Mouse (Mus musculus): ENCODE results near the gene Gm45837. TPM values are rescaled to one million over a fixed set of nuclear protein-coding genes. Genes with fewer than 3 reads are reported as not detected.

The Gm45837 gene
- polyA plus RNA-seq, 1 experiment from 2014 or later: 4.2 TPM

GRCm38 (mm10) chr7:101423970-101424369 lies 13.3 kb downstream of the Gm45837 start:
- ATAC-seq (replicated peaks; ENCODE audit: insufficient number of reproducible peaks, low FRiP score, low TSS enrichment, low read depth) (no peak), DNase-seq (ENCODE audit: low spot score) (no peak)
- no peak overlapping the region for H3K9ac ChIP-seq (replicated peaks; ENCODE audit: low read length)
- 79% methylated on average over 6 of the region's 6 CpGs for WGBS
- no peak overlapping the region for H3K27ac ChIP-seq (replicated peaks; ENCODE audit: low read depth, low read length)
- H3K36me3 ChIP-seq (replicated peaks; ENCODE audit: control insufficient read depth, insufficient read depth, low read depth, low read length): no peaks in the 10 kb centered on the region
- H3K4me1 ChIP-seq (ENCODE audit: control insufficient read depth, insufficient read depth, low read length): no peaks in the 10 kb centered on the region
- no peak overlapping the region for H3K4me2 ChIP-seq (ENCODE audit: low read depth, low read length)
- no peaks in the 10 kb centered on the region for H3K9me3 ChIP-seq (replicated peaks; ENCODE audit: control insufficient read depth, low read length)
- H3K4me3 ChIP-seq (ENCODE audit: low read depth, low read length): no peak overlapping the region
- H3K27me3 ChIP-seq (ENCODE audit: control insufficient read depth, insufficient read depth, low read length): no peaks in the 10 kb centered on the region

GRCm38 (mm10) chr7:101426692-101427091 lies 16.0 kb downstream of the Gm45837 start:
- WGBS: 64% methylated on average over 8 of the region's 8 CpGs
- H3K9me3 ChIP-seq (replicated peaks; ENCODE audit: control insufficient read depth, low read length): no peaks in the 10 kb centered on the region
- no peaks in the 10 kb centered on the region for H3K27me3 ChIP-seq (ENCODE audit: control insufficient read depth, insufficient read depth, low read length)
- ATAC-seq (replicated peaks; ENCODE audit: insufficient number of reproducible peaks, low FRiP score, low TSS enrichment, low read depth) (no peak), DNase-seq (ENCODE audit: low spot score) (no peak)
- H3K4me1 ChIP-seq (ENCODE audit: control insufficient read depth, insufficient read depth, low read length): no peaks in the 10 kb centered on the region
- no peak overlapping the region for H3K4me2 ChIP-seq (ENCODE audit: low read depth, low read length)
- no peak overlapping the region for H3K27ac ChIP-seq (replicated peaks; ENCODE audit: low read depth, low read length)
- no peak overlapping the region for H3K4me3 ChIP-seq (ENCODE audit: low read depth, low read length)
- no peaks in the 10 kb centered on the region for H3K36me3 ChIP-seq (replicated peaks; ENCODE audit: control insufficient read depth, insufficient read depth, low read depth, low read length)
- no peak overlapping the region for H3K9ac ChIP-seq (replicated peaks; ENCODE audit: low read length)

GRCm38 (mm10) chr7:101427736-101428135 lies 17.1 kb downstream of the Gm45837 start:
- no peak for ATAC-seq (replicated peaks; ENCODE audit: insufficient number of reproducible peaks, low FRiP score, low TSS enrichment, low read depth)
- Histone ChIP-seq H3K4me2 (ENCODE audit: low read depth, low read length) (no peak overlapping the region), H3K9ac (replicated peaks; ENCODE audit: low read length) (no peak overlapping the region), H3K36me3 (replicated peaks; ENCODE audit: control insufficient read depth, insufficient read depth, low read depth, low read length) (no peaks in the 10 kb centered on the region), H3K4me3 (ENCODE audit: low read depth, low read length) (no peak overlapping the region), H3K27ac (replicated peaks; ENCODE audit: low read depth, low read length) (no peak overlapping the region), H3K9me3 (replicated peaks; ENCODE audit: control insufficient read depth, low read length) (no peaks in the 10 kb centered on the region), H3K27me3 (ENCODE audit: control insufficient read depth, insufficient read depth, low read length) (no peaks in the 10 kb centered on the region), H3K4me1 (ENCODE audit: control insufficient read depth, insufficient read depth, low read length) (no peaks in the 10 kb centered on the region)
- 13% methylated on average over 2 of the region's 2 CpGs for WGBS
- peak; percentile 45 for DNase-seq (ENCODE audit: low spot score)

- Histone ChIP-seq H3K27me3 (ENCODE audit: control insufficient read depth, insufficient read depth, low read length) (no peaks in the 10 kb centered on the region; the same call in 1 of the 2 replicates), H3K36me3 (replicated peaks; ENCODE audit: control insufficient read depth, insufficient read depth, low read depth, low read length) (no peaks in the 10 kb centered on the region), H3K4me2 (ENCODE audit: low read depth, low read length) (no peak overlapping the region), H3K27ac (replicated peaks; ENCODE audit: low read depth, low read length) (no peak overlapping the region), H3K9me3 (replicated peaks; ENCODE audit: control insufficient read depth, low read length) (no peaks in the 10 kb centered on the region), H3K9ac (replicated peaks; ENCODE audit: low read length) (no peak overlapping the region), H3K4me3 (ENCODE audit: low read depth, low read length) (no peak overlapping the region), H3K4me1 (ENCODE audit: control insufficient read depth, insufficient read depth, low read length) (no peaks in the 10 kb centered on the region)
- no peak for DNase-seq (ENCODE audit: low spot score)
- no peak for ATAC-seq (replicated peaks; ENCODE audit: insufficient number of reproducible peaks, low FRiP score, low TSS enrichment, low read depth)
- WGBS: 63% methylated on average over 6 of the region's 6 CpGs
These were observed 24.4 kb downstream of the Gm45837 start for GRCm38 (mm10) chr7:101435038-101435437.

GRCm38 (mm10) chr7:101437876-101438275 lies 27.2 kb downstream of the Gm45837 start:
- H3K27me3 ChIP-seq (ENCODE audit: control insufficient read depth, insufficient read depth, low read length): no peaks in the 10 kb centered on the region; the same call in 1 of the 2 replicates
- H3K27ac ChIP-seq (replicated peaks; ENCODE audit: low read depth, low read length): no peak overlapping the region
- no peak overlapping the region for H3K4me3 ChIP-seq (ENCODE audit: low read depth, low read length)
- no peak overlapping the region for H3K9ac ChIP-seq (replicated peaks; ENCODE audit: low read length)
- no peaks in the 10 kb centered on the region for H3K4me1 ChIP-seq (ENCODE audit: control insufficient read depth, insufficient read depth, low read length)
- H3K36me3 ChIP-seq (replicated peaks; ENCODE audit: control insufficient read depth, insufficient read depth, low read depth, low read length): no peaks in the 10 kb centered on the region
- 18% methylated on average over 1 of the region's 1 CpGs for WGBS
- no peaks in the 10 kb centered on the region for H3K9me3 ChIP-seq (replicated peaks; ENCODE audit: control insufficient read depth, low read length)
- ATAC-seq (replicated peaks; ENCODE audit: insufficient number of reproducible peaks, low FRiP score, low TSS enrichment, low read depth) (no peak), DNase-seq (ENCODE audit: low spot score) (peak; percentile 83)
- H3K4me2 ChIP-seq (ENCODE audit: low read depth, low read length): no peak overlapping the region

GRCm38 (mm10) chr7:101443093-101443492 lies 32.4 kb downstream of the Gm45837 start:
- H3K9ac ChIP-seq (replicated peaks; ENCODE audit: low read length): no peak overlapping the region
- no peaks in the 10 kb centered on the region for H3K36me3 ChIP-seq (replicated peaks; ENCODE audit: control insufficient read depth, insufficient read depth, low read depth, low read length)
- H3K4me1 ChIP-seq (ENCODE audit: control insufficient read depth, insufficient read depth, low read length): no peaks in the 10 kb centered on the region
- no peak for DNase-seq (ENCODE audit: low spot score)
- no peaks in the 10 kb centered on the region for H3K27me3 ChIP-seq (ENCODE audit: control insufficient read depth, insufficient read depth, low read length)
- WGBS: 55% methylated on average over 10 of the region's 10 CpGs
- no peak overlapping the region for H3K4me3 ChIP-seq (ENCODE audit: low read depth, low read length)
- no peak overlapping the region for H3K27ac ChIP-seq (replicated peaks; ENCODE audit: low read depth, low read length)
- H3K4me2 ChIP-seq (ENCODE audit: low read depth, low read length): no peak overlapping the region
- ATAC-seq (replicated peaks; ENCODE audit: insufficient number of reproducible peaks, low FRiP score, low TSS enrichment, low read depth): no peak
- no peaks in the 10 kb centered on the region for H3K9me3 ChIP-seq (replicated peaks; ENCODE audit: control insufficient read depth, low read length)

- DNase-seq (ENCODE audit: low spot score) (no peak), ATAC-seq (replicated peaks; ENCODE audit: insufficient number of reproducible peaks, low FRiP score, low TSS enrichment, low read depth) (no peak)
- H3K4me3 ChIP-seq (ENCODE audit: low read depth, low read length): no peak overlapping the region
- no peaks in the 10 kb centered on the region for H3K4me1 ChIP-seq (ENCODE audit: control insufficient read depth, insufficient read depth, low read length)
- H3K27me3 ChIP-seq (ENCODE audit: control insufficient read depth, insufficient read depth, low read length): no peaks in the 10 kb centered on the region
- H3K9ac ChIP-seq (replicated peaks; ENCODE audit: low read length): no peak overlapping the region
- no peak overlapping the region for H3K27ac ChIP-seq (replicated peaks; ENCODE audit: low read depth, low read length)
- WGBS: 71% methylated on average over 4 of the region's 4 CpGs
- H3K4me2 ChIP-seq (ENCODE audit: low read depth, low read length): no peak overlapping the region
- H3K36me3 ChIP-seq (replicated peaks; ENCODE audit: control insufficient read depth, insufficient read depth, low read depth, low read length): no peaks in the 10 kb centered on the region
- H3K9me3 ChIP-seq (replicated peaks; ENCODE audit: control insufficient read depth, low read length): no peaks in the 10 kb centered on the region
These were observed 33.5 kb downstream of the Gm45837 start for GRCm38 (mm10) chr7:101444211-101444610.

GRCm38 (mm10) chr7:101449855-101450254 lies 39.2 kb downstream of the Gm45837 start:
- Histone ChIP-seq H3K4me2 (ENCODE audit: low read depth, low read length) (no peak overlapping the region), H3K4me1 (ENCODE audit: control insufficient read depth, insufficient read depth, low read length) (no peaks in the 10 kb centered on the region), H3K36me3 (replicated peaks; ENCODE audit: control insufficient read depth, insufficient read depth, low read depth, low read length) (no peaks in the 10 kb centered on the region), H3K4me3 (ENCODE audit: low read depth, low read length) (no peak overlapping the region), H3K9ac (replicated peaks; ENCODE audit: low read length) (no peak overlapping the region), H3K27me3 (ENCODE audit: control insufficient read depth, insufficient read depth, low read length) (peaks cover 8% of the 10 kb centered on the region), H3K9me3 (replicated peaks; ENCODE audit: control insufficient read depth, low read length) (no peaks in the 10 kb centered on the region), H3K27ac (replicated peaks; ENCODE audit: low read depth, low read length) (no peak overlapping the region)
- ATAC-seq (replicated peaks; ENCODE audit: insufficient number of reproducible peaks, low FRiP score, low TSS enrichment, low read depth) (no peak), DNase-seq (ENCODE audit: low spot score) (no peak)
- WGBS: 45% methylated on average over 3 of the region's 3 CpGs

Measured in embryonic facial prominence, embryonic 11.5 days (tissue).